Mouse (Mus musculus) WW6 (cell line): ENCODE measurements at regions not wholly inside any gene's neighbourhood (a gene's known extent, or its start where the extent isn't known, plus 50 kb on each side); places are given as distances from the start of the nearest gene placed in this dataset.

Experiments
- DNase-seq: peaks from one replicate; pipeline ENCODE4 v3.0.0-alpha.2; 2013; ENCODE audit warnings: low read depth, low spot score

DNA sequence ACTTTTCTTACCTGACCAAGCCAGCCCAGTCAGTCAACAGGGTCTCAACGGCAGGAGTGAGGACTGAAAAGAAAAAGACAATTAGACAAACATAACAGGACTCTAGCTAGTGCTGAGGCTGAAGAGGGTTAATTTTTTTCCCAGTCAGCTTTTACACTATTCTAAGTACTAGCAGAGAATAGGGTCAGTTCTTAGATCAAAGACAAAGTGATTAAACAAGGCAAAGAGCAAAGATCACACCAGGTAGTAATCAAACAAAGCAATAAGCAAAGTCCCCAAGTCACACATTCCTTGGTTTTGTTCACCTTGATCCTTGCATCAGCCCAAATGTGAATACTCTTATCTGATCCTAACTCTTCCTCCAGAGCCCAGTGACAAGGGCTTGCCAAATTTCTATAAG is 267.8 kb upstream of the Tsc22d2 start:
- DNase-seq = no peak

DNA sequence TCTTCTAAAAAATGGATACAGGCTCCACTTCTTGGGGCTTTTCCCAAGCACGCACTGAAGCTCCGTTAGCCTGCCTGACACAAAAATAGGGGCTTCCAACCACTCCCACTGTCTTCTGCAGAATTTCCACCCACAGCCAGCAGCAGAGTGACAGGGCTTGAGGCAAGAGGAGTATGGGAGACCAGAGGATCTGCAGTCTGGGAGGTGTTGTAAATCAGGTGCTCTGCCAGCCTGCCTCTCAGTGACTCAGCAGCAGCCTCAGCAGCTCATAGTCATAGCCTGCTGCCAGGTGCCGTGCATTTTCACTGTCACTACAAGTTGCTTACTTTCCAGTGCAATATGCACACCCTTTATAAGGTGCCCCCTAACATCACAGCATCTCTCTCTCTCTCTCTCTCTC is 261.4 kb upstream of the Tsc22d2 start:
- DNase-seq = no peak

DNA sequence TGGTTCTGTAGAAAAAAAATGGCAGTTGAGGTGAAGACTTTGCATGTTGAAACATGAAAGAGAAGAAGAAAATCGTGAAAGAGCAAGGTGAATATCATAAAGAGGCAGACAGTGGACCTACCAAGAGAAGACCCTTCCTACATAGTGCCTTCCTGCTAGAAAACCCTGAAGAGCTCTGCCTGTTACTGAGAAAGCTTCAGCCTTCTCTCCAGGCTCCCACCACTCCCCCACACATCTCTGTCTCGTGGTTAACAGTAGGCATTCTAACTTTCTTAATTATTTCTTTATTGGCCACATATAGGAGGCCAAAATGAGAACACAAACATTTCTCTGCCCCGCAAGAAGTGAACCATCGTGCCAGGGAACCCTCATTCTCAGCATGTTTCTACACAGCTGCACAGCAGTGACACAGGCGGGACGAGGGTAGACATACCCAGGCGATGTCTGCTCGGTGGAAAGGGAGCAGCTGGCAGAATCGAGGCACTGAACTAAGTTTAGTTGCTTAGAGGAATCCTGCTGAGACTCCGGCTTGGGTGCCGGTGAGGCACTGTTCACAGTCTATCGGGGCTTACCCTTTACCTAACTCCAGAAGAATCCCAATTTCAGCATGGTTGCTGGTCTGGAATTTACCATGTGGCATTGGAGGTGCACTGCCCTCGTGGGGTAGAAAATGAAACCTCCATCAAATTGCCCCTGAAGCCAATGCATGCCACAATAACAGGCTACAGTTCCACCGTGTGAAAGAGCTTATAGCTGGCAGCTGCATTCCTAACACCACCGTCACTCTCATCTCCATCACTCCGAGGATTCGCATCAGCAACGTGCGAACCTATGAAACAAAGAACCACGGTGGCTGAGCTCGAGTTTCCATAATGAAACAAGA is 260.4 kb upstream of the Tsc22d2 start:
- DNase-seq = no peak

DNA sequence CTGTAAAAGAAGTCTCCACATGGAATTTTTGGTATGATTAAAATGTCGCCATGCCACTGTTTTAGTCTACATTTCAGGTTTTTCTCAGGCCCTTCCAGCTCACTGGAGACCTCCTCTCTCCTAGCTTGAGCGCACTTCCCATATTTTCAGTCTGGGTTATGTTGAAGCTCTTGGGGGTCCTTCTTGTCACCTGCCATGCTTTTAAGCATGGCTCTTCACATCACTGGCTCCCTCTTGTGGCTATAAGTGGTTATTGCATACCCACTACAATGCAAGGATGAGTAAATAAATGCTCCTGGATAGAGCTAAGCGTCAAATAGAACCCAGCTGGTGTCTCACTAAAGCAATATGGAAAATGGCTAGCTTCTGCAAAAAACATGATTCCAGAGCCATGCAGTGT is 255.1 kb upstream of the Tsc22d2 start:
- DNase-seq = no peak

DNA sequence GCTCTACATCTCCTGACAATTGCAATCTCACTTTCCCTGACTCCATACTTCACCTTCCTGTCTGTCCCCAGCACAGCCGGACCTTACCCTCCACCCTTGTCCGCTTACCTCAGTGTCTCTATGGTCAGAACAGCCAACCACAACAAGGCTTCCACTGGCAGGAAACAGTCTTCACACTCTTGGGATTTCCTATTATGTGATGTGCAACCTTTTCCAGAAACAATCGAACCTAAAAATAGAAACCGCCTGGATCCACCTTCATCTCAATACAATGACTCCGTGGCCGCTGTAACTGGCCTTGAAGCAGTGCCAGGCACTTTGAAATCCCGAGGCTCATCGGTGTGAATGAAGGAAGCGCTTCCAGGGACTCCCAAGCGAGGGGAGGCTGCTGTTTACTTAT is 252.3 kb upstream of the Tsc22d2 start:
- no peak for DNase-seq

DNA sequence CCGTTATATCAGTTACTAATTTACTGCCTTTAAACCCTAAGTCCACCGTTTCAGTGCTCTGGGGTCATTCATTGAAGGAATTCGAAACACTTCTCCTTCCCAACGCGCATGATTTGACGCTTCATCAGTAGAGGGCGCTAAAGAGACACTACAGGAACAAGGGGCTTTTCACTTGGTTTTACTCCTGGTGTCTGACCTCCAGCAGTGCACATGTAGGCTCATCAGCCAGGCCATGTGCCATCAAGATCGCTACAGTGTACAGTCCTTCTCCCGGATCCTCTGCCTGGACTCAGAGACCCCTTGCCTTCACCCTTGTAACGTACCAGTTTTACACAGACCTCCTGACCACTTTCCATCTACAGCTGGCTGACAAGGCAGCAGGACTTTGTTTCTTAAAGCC is 250.7 kb upstream of the Tsc22d2 start:
- peak; percentile 57 for DNase-seq

DNA sequence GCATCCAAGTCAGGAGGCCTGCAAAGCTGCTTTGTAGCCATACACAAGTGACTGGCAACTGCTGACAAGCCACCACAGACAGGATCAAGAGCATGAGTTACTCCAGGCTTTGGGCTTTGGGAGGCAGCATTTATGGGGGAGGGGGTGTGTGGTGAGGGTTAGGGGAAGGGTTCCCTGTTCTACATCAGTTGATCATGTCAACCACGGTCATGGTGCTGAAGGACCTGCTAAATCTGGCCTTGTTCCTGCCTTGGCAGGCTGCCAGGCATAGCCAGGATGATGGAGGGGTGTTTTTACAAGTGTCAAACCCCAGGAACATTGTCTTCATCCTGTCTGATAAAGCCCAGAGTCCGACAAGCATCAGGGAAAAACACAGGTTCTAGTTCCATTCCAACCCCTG is 247.9 kb upstream of the Tsc22d2 start:
- no peak for DNase-seq

DNA sequence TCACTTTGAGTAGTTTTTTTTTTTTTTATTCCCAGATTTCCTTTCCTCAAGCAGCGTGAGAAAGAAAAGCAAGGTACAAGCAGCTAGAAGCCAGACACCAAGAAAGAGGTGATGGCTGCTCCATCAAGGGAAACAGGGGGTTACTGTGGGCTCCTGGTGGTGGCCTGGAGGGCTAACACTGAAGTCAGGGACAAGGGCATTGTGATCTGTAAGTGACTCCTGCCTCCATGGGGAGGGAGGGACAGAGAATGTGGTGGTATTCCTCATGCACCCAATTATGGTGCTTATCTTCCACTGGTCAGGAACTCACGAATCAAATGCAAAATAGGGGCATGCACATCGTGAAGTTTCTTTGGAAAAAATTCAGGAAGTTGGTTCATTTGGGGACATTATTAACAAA is 247.4 kb upstream of the Tsc22d2 start:
- DNase-seq = no peak

DNA sequence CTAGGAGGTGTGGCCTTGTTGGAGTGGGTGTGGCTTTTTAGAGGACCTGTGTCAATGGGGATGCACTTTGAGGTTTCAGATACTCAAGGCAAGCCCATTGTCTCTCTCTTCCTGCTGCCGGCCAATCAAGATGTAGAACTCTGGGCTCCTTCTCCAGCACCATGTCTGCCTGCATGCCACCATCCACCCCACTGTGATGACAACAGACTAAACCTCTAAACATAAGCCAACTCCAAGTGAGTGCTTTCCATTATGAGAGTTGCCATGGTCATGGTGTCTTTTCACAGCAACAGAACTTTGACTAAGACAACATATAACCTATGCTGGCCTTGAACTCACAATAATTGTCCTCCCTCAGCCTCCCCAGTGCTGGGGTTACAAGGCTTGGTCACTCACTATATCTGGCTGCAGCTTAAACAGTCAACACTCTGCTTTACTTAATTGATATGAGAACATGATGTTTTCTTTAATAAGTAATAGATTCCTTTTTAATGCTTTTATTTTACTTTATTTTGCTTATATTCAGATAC is 246.7 kb upstream of the Tsc22d2 start:
- DNase-seq = no peak

DNA sequence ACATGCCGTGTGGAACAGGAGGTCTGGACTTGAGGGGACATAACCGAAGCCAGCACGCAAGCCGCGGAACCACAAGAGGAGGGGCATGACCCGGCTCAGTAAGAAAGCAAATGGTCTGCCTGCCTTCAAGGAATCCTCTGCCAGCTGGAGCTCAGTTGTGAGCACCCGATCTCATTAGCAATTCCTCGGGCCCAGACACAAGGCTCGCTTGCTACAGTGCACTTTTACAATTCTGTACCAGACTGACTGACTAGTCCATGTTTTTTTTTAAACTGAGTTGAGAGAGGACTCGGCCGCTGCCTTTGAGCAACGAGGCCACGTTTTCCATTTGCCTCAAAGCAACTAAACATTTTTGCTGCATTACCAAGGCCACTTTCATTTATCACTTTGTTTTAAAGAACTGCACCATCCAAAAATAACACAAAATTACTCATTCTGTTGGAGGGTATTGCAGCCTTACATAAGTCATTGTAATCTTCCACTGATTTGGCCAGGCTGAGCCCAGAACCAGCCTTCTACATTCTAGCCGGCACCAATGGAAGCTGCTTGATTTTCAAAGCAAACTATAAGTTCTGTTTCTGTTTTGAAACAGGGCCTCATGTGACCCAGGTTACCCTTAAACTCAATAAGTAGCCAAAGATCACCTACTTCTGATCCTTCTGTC is 245.9 kb upstream of the Tsc22d2 start:
- DNase-seq = no peak

DNA sequence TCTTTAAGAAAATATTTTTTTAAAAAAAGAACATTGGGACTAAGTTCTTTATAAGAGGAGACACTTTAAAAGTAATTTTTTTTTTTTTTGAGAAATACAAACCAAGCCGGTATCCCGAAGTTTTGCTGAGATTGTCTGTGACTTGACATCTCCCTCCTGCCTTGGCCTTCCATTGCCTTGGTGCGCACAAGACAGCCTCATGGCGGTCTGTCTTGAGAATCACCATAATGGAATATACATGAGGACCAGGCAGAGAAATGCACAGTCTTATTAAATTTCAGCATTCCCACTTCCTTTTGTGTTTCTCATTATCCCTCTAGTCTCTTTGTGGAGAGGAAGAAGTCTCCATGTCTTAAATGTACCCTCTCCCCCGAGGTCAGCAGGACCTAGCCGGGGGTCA is 244.7 kb upstream of the Tsc22d2 start:
- DNase-seq = no peak

DNA sequence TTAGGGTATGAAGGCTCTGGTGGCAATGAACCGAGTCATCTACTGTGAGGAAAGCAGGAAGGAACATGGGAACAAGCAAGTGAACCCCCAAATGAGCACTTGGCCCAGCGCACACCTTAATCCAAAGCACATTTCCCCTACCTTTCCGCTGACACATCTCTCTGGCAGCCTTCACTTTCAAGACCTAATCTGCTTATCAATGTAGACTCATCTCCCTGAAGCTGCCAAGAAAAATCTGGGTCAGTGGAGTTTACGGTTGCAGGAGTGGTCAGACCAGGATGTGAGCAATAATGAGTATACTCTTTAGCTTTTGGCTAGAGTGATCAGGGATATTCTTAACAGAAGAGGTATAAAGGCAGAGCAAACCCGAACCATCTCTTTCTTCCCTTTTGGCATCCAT is 242.4 kb upstream of the Tsc22d2 start:
- no peak for DNase-seq

DNA sequence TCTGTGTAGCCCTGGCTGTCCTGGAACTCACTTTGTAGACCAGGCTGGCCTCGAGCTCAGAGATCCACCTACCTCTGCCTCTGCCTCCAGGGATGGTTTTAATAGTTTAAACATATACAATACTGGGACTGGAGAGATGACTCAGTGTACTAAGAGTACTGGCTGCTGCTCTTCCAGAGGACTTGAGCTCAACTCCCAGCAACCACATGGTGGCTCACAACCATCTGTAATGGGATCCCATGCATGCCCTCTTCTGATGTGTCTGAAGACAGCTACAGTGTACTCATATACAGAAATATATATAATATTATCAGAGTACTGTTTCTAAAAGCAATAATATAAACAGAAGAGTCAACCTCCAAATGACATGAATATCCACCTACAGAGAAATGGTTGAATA is 240.7 kb upstream of the Tsc22d2 start:
- DNase-seq = no peak

DNA sequence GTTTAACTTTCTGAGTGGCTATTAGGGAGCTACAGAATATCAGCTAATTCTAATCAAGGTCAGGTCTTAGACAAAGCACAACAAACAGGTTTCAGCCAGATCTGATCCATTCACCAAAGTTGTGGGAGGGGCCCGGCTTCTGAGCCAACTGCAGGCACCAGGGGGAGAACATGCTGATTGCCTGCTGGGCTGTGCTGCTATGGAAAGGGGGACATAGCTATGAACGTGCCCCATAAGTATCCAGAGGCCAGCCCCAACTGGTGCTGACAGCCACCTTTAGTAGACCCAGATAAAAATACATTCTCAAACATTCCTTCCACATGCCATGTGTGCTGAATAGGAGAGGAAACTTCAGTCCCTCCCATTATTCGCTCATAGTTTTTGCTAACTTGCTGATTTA is 232.8 kb upstream of the Tsc22d2 start:
- no peak for DNase-seq

DNA sequence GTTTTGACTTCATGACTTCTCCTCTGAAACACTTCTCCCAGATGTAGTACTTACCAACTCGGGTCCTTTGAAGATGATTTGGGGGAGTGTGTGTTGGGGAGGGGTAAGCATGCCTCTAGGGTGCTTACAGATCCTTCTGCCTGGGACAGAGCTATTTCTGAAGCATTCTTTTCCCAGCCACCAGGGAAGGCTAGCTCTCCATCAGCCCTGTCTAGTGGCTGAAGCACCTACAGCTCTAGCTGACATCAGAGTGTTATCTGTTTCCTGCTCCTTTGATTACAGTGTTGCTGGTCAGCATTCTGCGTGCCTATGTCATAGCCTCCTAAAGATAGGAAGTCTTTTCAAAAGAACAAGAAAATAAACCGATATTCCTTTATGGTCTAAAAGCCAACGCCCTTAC is 232.2 kb upstream of the Tsc22d2 start:
- no peak for DNase-seq

DNA sequence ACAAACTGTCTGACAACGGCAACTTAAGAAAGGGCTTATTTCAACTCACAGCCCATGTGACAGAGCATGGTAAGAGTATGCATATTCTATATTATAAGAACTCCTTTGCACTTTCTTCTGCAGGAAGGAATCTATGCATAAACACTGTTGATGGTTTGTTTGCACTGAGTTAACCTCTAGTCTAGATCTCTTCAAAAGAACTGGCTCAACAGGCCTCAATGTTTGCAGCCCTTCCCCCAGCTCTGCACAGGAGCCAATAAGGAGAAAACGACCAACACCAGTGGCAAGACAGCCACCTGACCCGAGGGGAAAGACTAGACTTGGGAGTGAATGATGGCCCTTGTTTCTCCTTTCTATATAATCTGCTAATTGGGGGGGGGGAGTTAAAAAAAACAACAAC is 231.2 kb upstream of the Tsc22d2 start:
- DNase-seq = no peak

DNA sequence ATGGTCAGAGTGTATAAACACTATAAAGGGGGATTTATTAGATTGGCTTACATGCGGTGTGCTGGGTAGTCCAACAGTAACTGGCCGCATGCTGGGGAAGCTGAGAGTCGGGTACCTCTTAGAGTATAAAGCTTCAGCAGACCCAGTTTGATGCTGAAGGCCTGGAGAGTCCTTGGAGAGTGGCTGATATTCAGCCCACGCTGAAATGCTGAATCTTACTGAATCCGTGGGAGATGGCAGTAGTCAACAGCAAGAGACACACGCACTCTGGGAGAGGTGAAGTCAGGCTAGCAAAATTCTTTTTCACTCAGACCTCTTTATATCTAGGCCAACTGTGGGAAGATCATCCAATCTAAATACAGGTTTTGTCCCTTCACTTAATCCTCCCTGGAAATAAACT is 214.1 kb upstream of the Tsc22d2 start:
- DNase-seq = no peak

DNA sequence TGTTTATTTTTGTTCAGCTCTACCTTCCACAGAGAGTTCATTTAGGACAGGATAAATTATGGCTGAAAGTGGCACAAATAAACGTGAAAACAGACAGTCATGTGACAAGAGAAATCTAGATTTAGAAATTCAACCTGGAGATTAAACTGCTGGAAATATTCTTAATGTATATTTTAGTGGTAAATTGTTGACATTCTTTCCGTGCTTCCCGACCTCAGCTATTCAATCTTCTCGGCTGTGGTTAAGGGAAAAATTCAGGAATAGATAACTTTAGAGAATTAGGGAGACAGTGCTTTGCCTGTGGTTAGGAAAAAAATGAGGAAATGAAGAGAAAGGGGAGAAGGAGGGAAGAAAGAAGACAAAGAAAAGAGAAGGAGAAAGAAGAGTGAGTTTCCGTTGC is 211.7 kb upstream of the Tsc22d2 start:
- DNase-seq = no peak

DNA sequence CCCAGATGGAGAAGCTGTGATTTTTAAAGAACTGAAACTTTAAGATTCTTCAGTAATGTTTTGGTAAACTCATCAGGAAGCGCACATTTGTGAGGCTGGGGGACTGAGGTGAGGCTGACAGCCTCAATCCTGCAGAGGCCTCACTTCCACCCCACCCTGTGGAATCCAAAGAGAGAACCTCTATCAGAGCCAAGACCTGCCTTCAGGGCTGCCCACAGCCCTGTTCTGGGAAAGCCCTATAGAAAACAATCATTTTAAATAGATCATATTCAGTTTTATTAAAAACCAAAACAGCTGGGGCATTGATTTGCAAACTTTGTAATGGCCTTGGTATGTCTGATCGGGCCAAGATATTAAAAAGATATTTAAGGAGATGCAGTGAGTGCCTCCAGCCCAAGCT is 210.7 kb upstream of the Tsc22d2 start:
- DNase-seq = no peak

DNA sequence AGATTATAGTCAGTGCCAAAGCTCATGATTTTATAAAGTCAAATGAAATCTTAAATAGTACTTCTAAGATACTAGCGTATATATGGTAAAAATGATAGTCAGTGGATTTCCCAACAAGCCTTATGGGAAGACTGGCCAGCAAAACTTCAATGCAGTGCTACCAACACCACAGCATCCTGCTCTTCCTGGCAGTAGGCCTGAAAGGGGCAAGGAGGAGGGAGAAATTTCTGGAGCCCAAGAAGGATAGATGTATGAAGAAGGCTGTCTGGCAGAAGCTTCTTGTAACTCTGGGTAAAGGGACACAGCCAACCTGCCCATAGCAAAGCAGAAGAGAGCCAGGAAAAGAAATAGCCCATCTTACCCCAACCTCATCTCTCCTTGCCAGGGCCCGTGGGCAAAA is 209.0 kb upstream of the Tsc22d2 start:
- no peak for DNase-seq

DNA sequence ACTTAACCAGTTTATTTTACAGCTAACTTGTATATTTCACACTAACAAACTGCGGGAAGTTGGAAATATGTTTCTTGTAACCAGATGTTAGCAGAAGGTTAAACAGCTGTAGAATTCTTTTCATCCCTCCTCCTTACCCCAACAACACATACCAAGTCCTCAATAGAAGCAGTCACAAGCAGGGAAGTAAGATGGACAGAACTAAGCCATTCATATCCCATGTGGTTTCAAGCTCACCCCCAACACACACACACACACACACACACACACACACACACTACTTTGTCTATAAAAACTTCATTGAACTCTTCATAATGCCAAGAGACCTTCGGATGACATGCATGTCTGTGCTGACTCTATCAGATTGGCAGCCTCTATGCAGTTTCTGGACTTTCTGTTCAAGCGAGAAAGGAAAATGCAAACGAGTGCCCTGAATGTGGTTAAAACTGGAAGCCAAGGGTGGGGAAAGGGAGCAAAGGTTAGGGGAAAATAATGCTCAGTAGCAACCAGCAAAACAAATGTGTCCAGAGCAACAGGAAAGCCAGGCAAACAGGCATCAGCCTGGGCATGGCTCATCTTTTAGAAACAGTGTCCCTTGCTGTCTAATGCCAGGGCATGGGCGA is 207.6 kb upstream of the Tsc22d2 start:
- DNase-seq = no peak

DNA sequence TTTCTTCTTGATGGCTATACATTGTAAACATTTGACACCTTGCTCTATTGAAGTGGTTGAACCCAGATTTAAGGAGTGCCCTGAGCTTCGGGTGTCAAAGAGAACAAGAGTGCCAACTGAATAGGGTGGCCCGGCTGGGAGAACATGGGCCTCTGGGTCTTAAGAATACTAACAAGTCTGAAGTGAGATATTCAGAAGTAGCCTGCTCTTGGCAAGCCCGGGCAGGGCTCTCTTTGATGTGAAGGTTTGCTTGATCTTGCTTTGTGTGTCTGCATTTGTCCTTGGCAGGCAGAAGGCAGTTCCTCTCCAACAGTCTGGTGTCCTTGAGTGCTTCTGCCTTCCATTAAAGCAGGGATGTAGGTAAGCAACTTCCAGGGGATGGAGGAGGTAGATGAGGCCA is 203.5 kb upstream of the Tsc22d2 start:
- DNase-seq = no peak

DNA sequence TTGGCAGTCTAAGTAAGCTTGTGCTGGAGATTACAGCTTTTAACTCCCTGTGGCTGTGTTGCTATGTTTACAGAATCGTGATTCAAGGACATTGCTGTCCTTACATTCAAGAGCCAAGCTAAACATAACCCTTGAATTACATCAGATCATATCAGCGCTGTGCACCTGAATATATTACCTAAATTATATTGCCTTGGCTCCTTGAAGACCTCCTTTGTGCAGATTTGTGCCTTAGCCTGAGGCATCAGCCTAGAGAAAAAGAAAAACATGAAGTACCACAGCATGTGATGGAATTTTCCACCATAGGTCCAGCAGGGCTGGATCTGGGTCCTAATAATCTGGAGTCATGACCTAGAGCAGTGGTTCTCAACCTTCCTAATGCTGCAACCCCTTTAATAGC is 189.8 kb upstream of the Tsc22d2 start:
- no peak for DNase-seq
